Mouse (Mus musculus) splenic B cell, adult 2 months (primary cell): ENCODE data around the gene Zfp969.
"Not testable (repeated sequence)": the region's sequence is repeated elsewhere in the genome, so short reads cannot be mapped to it uniquely, and the experiment has no call there.

Experiments used
- DNase-seq: peaks from one replicate; pipeline ENCODE4 v3.0.0-alpha.2; 2011; ENCODE audit warnings: low read depth, low spot score
- H3K27me3 ChIP-seq: 2 replicates; pipeline ENCODE4 v1.6.1; 2012; ENCODE audit warnings: mild to moderate bottlenecking, low read length, moderate library complexity, mixed read lengths; ENCODE audit not compliant: control insufficient read depth, poor library complexity, insufficient read depth, severe bottlenecking
- H3K36me3 ChIP-seq: 2 replicates; pipeline ENCODE4 v1.6.1; 2012; ENCODE audit warnings: mild to moderate bottlenecking, low read length, moderate library complexity, mixed read lengths; ENCODE audit not compliant: control insufficient read depth, poor library complexity, insufficient read depth, severe bottlenecking

Gene Zfp969

DNA sequence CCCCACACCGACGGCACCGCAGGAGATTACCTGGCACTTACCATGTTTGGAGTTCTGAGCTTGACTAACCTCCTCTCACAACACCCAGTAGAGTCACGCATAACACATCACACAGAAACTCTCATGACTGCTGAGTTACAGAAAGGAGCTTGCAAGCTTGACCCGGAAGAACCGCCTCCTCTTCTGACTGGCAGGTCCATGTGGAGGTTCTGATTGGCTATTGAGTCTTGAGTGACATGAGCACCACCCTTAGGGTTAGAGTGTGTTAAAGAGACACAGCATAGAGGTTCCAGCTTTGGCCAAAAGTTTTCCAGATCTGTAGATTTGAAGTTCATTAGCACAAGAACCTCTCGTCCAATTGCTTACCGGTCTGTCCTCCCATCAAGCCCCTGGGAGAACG is at the start of gene Zfp969:
Gene Zfp969, minus strand, starts transcription at position 101 of the 400 bp plus-strand sequence.
- not testable (repeated sequence) for H3K36me3 ChIP-seq, DNase-seq, H3K27me3 ChIP-seq

DNA sequence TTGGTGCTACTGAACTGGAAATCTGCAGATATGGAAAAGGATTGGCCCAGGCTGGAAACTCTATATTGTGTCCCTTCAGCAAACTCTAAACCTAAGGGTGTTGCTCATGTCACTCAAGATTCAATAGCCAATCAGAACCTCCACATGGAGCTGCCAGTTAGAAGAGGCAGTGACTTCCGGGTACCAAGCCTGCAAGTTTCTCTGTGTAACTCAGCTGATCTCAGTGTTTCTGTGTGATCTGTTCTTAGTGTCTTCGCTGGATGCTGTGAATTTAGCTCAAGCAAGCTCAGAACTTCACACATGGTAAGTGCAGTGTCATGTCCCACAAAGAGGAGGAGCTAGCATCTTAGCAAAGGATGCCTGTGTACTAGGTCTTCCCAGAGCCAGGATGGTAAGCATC is 37.8 kb upstream of the Zfp969 start, which contains the start of gene Gm2007:
Gene Gm2007, plus strand, starts transcription at position 301 of the 400 bp plus-strand sequence.
- not testable (repeated sequence) for DNase-seq, H3K36me3 ChIP-seq

DNA sequence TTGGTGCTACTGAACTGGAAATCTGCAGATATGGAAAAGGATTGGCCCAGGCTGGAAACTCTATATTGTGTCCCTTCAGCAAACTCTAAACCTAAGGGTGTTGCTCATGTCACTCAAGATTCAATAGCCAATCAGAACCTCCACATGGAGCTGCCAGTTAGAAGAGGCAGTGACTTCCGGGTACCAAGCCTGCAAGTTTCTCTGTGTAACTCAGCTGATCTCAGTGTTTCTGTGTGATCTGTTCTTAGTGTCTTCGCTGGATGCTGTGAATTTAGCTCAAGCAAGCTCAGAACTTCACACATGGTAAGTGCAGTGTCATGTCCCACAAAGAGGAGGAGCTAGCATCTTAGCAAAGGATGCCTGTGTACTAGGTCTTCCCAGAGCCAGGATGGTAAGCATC is 59.8 kb downstream of the Zfp969 start, which contains the start of gene Gm11007:
Gene Gm11007, plus strand, starts transcription at position 301 of the 400 bp plus-strand sequence.
- not testable (repeated sequence) for DNase-seq, H3K27me3 ChIP-seq, H3K36me3 ChIP-seq

More for the DNA sequence above, 37.8 kb upstream of the Zfp969 start, which contains the start of gene Gm2007:
- not testable (repeated sequence) for H3K27me3 ChIP-seq
